Mouse (Mus musculus) right cerebral cortex, postnatal 10 days (tissue): ENCODE measurements around the gene C1qtnf6.
A peak's percentile ranks its signal among the peaks of the same experiment; 100 is the strongest.

Experiments used
- DNase-seq, 2 experiments: peaks; one replicate each; pipeline ENCODE4 v3.0.0; 2021; ENCODE audit warnings: low spot score in 2 of 2

Gene C1qtnf6

DNA sequence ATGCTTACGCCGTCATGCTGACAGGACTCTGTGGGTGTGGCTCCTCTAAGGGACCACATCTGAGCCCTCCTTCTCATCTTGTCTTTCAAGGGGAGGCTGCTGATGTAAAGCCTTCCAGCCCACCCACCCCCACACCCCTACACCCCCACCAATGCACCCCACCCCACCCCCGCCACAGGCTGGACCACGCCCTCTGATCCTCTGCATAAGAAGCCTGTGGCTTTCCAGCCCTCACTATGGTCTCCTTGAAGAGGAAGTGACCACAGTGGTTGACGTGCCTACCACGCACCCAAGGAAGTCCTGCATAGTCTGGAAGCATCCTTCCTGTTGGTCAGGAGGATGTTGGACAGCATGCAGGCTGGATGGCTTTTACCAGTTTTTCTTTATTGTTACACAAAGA is 15.5 kb downstream of the C1qtnf6 start:
- DNase-seq: no peak

- peak; percentile 82 to 87 for DNase-seq
Observed at GRCm38 (mm10) chr15:78514393-78515146, 16.6 kb downstream of the C1qtnf6 start.

- no peak for DNase-seq
Observed at GRCm38 (mm10) chr15:78513019-78513418, 18.2 kb downstream of the C1qtnf6 start.

GRCm38 (mm10) chr15:78511951-78512350 is 19.3 kb downstream of the C1qtnf6 start:
- no peak for DNase-seq

- DNase-seq: no peak
Observed at GRCm38 (mm10) chr15:78510736-78511135, 20.5 kb downstream of the C1qtnf6 start.

DNA sequence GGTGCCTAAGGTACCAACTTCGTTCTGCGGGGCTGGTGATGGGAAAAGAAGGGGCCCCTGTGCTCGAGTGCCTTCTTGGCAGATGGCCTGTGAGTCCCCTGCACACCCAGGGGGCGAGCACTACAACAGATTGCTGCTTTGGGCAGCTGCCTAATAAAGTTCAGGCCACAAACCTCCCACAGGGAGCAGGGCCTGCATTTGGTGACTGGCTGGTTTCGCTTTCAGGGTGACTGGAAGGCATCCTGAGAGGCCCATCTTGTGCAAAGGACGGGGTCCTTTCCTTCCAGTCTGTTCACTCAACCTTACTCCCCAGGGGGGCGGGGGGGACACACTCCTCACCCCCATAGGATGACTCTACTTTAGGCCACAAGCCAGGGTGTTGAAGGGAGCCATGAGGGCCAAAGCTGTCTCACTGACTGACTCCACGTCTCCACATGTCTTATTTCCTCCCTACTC is 21.1 kb downstream of the C1qtnf6 start:
- DNase-seq: no peak

DNA sequence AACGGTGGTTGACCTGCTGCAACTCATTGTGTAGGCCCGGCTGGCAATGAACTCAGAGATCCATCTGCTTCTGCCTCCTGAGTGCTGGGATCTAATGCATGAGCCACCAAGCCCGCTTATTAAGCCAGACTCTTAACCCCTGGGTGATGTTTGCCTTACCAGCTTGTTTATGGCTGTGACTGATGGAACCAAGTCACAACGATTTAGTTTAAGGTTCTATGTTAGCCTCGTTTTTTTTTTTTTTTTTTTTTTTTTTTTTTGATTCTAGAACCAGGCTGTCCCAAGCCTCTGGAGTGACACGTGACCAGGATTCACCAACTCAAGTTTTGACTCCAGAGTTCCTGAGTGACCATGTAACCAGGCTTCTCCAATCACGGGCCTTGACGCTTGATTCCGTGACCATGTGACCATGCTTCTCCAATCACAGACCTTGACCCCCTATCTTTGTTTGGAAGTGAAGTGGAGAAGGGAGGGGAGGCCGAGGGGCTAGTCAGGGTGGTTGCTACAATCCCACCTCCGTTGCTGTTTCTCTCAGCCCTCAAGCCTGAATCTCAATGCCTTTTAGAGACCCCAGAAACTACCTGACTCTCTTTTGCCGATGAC is 21.8 kb downstream of the C1qtnf6 start:
- no peak for DNase-seq

DNA sequence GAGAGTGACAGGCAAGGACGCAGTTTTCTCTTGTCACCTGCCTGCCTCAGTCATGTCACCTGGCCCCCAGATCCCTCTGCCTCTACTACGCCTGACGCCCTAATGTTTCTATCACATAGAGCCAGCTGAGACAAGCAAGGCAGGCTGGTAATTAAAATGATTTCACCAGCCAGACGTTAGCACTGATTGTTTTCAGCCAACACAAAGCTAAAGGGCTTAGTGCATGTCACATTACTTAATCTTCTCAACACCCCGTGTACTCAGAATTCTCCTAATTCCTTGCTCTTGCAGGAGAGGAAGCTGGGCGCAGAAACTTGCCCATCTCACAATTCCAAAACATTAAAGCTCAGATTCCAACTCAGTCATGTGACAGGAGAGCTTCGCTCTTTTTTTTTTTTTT is 22.8 kb downstream of the C1qtnf6 start:
- DNase-seq: no peak

DNA sequence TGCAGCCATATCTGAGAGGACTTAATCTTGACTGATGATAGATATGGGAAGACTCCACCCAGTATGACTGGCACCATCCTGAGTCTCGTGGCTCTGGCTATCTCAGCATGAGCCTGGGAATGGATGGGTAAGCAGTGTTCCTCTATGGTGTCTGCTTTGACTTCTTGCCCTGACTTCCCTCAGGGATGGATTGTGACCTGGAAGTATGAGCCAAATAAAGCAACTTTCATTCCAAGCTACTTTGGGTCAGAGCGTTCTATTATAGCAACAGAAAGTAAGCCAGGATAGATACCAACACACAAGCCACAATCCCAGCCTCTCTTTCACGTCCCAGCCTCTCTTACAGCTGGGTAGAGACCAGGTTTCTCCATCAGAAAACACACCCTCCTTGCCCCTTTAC is 25.7 kb downstream of the C1qtnf6 start:
- no peak for DNase-seq

DNA sequence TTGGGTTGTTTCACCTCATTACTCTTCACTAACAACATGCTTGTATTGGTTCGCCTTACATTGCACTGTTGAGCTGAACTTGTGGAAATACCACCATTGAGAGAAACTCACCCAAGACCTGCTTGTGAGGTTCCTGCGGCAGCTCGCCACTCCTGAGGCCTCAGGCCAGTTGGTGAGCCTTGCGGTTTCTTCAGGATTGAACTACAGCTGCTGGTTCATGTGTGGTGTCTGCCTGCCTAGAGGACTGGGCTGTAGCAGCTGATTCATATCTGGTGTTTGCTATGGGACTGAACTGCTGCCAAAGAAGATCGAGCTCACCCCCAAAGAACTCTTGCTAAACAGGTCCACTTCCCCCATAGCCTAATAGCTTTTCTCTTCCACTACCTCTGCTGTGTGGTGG is 26.4 kb downstream of the C1qtnf6 start:
- DNase-seq: no peak

DNA sequence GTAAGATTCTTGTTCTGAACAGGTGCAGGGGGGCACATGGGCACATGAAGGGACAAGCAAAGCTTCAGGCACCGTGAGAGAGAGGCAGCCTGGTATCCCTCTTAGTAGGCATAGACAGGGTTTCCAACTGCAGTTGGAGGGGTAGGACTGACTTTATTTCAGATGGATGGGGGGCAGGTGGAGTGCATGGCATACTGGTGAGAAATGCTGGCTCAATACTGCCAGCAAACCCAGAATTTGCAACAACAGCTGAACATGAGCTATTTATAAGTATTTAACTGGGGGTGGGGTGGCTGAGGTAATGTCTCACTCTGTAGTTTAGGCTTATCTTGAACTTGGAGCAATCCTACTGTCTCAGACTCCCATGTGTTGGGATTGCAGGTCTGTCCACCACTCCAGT is 27.2 kb downstream of the C1qtnf6 start:
- DNase-seq: no peak

DNA sequence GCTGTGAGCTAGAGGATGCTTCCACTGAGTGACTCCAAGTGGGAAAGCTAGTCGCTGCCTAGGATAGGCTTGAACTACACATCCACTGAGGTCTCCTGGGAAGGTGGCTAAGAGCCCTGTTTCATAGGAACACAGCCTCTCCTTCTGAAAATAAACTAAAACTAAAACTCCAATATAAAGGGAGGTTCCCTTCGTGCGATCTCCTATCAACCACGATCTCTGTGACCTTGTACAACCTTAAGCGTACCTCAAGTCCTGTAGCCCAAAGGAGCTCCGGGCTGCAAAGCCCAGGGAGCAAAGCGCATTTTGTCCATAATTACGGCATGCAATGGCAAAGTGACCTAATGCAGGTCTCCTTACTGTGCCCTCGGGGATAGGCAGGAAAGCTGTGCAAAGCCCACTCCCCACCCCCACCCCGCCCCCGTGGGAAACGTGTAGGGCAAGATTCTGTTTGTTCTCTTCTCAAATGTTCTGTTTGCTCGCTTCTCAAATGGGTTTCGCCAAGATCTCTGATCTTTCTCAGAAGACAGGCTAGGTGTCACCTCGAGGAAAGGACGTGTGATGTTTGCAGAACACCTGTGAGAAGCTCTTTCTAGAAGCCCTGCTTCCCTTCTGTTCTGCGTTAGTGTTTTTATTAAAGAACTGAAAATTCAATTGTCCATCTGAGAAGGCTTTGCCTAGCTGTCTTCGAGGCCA is 28.6 kb downstream of the C1qtnf6 start:
- no peak for DNase-seq

- DNase-seq: no peak
Observed at GRCm38 (mm10) chr15:78494968-78495406, 36.2 kb downstream of the C1qtnf6 start, which contains the start of gene Il2rb. Gene Il2rb (minus strand): TSS chr15:78495271.

DNA sequence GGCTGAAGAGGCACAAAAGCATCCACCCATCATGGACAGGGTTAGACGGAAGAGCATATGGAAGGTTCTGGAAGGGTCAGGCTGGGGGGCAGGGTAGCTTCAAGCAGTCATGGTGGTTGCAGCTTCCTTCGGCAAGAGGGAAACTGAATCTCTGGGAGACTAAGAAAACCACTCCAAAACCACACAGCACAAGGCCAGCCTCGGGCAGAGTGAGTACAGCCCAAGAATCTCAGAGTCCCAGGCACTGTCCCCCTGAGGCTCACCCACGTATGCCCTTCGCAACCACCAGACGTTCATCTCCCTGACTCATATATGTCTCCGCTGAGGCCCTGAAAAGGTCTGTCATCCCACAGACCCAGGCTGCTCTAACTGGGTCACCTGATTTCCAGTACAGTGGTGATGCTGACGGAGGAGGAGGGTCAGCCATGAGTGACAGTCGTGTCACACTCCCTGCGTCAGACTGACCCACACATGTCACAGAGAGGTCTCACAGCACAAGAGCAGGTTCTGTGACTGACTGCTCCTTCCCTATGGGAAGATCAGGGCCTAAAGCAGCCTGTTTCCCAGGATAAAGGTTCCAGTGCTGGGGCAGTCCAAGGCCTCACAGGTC is 37.7 kb downstream of the C1qtnf6 start:
- DNase-seq: no peak

DNA sequence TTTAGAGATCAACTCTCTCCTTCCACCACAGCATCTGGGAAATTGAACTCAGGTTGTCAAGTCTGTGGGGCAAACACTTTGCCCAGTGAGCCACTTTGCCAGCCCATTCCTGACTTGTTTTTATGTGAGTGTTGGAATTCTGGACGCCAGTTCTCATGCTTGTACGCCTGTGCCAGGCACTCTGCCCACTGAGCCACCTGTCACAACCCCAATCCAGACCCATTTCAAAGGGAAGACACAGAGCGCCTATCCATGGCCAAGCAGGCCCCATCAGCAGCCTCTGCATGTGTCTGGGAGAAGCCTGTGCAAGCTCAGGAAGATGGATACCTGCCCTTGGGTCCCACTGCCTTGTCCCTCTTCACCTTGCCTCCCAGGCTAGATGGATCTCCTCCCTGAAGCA is 39.9 kb downstream of the C1qtnf6 start:
- no peak for DNase-seq

GRCm38 (mm10) chr15:78489906-78490305 is 41.3 kb downstream of the C1qtnf6 start:
- DNase-seq: no peak

GRCm38 (mm10) chr15:78489248-78489647 is 42.0 kb downstream of the C1qtnf6 start:
- no peak for DNase-seq

GRCm38 (mm10) chr15:78487066-78487465 is 44.1 kb downstream of the C1qtnf6 start:
- no peak for DNase-seq

DNA sequence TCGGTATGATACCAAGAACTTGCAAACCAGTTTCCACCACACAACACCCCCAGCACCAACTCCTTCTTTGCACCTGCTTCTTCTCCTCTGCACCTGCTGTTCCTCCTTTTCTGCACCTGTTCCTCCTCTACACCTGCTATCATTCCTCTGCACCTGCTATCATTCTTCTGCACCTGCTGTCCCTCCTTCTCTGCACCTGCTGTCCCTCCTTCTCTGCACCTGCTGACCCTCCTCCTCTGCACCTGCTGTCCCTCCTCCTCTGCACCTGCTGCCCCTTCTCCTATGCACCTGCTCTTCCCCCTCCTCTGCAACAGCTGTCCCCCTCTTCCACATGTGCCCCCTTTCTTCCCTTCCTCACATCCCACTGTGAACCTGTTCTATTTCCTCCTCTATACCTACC is 44.7 kb downstream of the C1qtnf6 start:
- DNase-seq: no peak

DNA sequence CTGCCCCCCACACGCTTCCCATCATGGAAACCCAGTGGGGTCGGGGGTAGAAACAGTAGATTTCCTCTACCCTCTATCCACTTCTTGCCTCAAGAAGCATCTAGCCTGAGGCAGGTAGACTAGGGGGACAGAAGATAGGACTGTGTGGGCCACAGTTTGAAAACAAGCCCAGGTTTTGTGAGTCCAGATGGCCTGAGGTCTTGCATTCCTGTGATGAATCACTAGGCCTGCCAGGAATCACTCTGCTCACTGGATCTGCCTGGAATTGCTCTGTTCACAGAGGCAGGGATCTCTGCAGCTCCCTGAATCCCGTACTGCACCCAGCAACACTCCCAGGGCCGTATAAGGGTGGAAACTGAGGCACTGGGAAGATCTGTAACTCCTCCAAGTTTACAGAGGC is 47.9 kb downstream of the C1qtnf6 start:
- no peak for DNase-seq

GRCm38 (mm10) chr15:78482518-78482917 is 48.7 kb downstream of the C1qtnf6 start:
- DNase-seq: no peak

DNA sequence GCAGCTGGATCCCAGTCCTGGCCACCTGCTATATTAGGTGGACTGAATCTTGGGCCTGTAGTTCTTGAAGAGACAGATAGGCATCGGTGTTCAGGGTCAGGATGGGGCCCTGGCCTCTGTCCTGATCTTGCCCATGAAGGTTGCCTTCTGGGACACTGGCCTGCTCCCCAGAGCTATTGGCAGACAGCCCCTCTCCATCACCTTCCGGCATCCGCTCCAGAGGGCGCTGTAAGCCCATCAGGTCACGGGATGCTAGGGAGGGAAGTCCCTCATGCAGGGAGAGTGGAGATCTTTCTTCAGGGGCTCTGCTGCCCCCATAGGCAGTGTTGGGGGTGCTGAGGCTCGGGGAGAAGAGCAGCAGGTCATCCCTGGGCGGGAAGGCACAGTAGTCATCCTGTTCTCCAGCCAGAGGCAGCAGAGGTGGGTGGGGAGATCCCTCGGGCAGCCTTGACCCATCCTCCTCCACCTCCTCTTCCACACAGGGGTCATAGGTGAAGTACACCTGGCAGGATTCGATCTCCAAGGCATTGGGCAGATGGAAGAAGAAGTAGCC is 49.7 kb downstream of the C1qtnf6 start:
- DNase-seq: no peak
